Mouse (Mus musculus) kidney, postnatal 10 days (tissue): Measurements from ENCODE around the gene Pik3r4.

ENCODE experiments used
- DNase-seq: peaks from one replicate; pipeline ENCODE4 v3.0.0; 2021; ENCODE audit warnings: mixed read lengths

Gene Pik3r4

DNA sequence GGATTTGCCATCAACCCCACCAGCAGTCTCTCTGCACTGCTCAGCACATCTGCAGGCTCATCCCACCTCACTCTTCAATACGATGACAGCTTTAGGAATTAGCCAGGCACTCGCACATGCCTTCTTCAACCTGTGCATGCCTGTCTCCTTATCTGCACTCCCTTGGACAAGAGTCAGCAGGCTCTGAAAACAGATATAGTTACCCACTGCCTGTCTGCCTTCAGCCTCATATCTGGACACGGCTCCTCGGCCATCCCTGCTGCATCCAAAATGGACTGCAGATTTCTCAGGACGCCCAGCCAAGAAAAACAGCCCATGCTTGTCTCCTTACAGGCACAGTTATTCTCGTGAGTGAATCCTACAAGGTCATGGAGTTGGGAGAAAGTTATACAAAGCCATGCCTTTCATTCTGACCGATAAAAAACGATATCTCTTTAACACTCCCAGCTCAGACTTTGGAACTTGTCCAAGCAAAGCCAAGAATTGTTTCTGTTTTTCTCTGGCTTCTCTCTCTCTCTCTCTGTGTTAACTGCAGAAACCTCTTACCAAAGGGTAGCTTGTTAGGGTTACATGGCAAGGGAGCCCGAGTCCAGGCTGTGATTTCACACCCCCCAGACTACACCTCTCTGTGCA, 55.1 kb downstream of the Pik3r4 start:
- peak; percentile 61 for DNase-seq

DNA sequence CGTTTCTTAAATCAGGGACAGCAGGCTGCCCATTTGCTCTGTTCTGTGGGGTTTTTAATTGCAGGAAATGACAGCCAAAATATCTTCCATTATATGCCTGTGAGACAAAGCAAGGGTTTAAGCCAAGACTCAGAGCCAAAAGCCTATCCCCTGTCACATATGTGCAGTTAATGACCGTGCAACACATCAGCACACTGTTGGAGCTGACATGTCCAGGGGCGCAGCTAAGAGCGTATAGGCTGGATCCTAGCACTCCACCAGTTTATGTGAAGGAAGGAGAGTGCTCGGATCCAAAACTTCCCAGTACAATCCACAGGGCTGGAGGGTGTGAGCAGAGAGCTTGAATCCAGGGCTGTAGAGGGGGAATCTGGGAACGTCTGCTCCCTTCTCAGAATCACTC, 57.9 kb downstream of the Pik3r4 start:
- no peak for DNase-seq

DNA sequence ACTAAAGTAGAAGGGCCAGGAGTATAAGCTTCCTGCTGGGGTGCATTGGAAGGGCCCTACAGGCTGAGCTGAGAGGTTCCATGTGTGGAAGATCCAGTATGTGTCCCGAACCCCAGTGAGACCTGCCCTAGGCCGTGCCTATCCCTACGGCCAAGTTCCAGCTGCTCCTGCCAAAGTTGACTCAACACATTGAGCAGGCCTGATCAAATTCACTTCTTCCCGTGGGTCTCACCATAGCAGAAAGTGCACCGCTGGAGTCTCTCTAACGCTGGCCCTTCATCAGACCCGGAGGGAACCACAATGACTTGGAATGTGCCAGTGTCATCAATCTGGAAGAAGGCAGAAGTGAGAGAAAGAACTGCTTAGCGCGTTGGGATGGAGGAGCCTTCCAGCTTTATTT, 59.2 kb downstream of the Pik3r4 start:
- DNase-seq, result no peak

DNA sequence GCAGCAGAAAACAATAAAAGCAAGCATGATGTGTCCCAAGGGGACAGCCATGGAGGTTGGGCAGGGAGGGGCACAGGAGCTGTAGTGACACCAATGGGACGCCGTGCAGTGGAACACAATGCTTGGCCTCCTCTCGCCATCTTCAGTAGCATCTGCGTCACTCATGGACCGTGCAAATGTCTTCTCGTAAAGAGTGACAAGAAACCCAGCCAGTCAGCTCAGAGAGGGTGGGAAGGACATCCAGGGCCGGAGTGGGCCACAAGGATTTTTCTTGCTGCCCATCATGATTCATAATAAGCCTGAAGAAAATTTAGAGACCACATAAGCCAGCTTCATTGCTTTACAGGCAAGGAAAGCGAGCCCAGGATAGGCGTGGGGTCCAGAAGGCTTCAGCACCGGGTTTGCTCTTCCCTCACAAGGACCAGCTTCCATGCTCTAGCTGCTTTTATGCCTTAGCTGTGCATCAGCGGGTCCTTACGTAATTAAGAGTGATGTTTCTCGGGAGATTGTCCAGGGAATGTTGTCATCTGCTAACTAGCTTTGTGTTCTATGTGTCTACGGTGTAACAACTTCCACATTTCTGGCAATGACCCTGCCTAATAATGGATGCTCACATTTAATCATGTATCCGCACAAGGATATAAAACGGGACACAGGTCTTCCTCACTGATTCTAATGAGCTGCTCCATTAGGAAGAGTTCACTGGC, 61.6 kb downstream of the Pik3r4 start:
- DNase-seq, result no peak

DNA sequence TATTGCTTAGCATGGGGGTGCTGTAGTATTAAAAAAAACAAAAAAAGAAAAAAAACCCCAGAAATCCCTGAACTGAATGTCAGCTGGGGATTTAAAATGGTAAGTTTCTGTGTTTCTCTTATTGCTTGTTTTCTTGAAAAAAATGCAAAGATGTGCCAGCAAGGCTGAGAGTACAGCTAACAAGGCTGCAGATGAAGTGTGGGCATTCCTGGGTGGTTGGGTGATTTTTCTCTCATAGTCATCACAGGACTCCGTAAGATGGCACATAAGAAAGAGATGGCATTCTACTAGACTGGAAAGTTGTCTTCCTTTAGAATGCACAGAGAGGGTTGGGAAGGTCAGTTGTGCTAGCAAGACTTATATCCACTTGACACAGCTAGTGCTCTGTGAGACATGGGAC, 62.2 kb downstream of the Pik3r4 start:
- no peak for DNase-seq

DNA sequence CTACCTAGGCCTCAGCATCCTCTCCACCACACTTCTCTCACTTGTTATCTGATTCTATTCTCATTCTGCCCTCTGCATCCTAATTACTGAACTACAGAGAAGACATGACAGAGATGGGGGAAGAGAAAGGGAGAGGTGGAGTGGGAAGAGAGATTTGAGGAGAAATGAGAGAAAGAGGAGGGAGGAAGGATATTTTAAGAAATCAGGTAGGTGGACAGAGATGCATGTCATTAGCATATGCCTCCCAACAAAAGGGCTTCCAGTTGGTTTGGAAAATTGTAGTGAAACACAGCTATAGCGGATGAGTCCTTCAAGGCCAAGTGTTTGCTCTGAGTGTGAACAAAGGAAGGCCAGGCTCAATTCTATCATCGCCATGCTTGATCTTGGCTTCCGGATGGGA, 69.3 kb downstream of the Pik3r4 start:
- DNase-seq, result no peak

DNA sequence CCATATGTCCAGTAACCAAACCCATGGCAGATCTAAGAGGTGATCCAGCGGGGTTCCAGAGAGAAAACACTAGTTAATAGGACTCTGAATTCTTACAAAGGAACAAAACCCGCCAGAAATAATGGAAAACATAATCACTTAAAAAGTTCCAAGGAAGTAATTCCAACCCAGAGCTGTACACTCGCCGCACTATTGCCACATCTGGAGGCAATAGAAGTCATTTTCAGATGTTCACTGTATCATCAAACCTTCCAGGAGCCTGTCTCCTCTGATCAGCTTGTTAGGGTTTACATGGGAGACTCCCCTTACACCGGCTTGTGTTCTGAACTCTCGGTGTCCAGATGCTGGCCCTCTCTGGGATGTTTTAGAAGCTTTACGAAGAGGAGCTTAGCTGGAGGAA, 76.6 kb downstream of the Pik3r4 start:
- no peak for DNase-seq

DNA sequence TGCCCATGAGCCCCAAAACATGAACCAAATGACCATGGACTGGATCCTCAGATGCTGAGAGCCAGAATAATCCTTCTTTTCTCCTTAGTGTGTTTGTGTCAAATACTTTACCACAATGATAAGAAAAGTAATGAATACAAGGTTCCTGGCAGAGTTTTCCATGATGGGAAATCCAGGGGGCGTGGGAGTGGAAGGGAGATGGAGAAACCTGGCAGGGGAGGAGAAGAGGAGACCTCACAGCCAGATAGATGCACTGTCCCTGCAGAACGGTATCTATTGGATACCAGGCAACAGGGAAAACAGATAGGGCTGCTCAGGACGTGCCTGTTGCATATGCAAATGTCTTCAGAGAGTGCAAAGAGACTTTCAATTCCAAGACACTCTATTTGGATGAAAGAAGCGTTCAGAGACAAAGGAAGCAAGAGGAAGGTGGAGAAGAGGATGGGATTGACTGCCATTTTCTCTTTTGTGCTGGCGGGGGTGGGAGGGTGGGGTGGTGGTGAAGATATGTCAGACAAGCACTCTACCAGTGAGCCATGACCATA, 77.1 kb downstream of the Pik3r4 start:
- DNase-seq, result no peak

DNA sequence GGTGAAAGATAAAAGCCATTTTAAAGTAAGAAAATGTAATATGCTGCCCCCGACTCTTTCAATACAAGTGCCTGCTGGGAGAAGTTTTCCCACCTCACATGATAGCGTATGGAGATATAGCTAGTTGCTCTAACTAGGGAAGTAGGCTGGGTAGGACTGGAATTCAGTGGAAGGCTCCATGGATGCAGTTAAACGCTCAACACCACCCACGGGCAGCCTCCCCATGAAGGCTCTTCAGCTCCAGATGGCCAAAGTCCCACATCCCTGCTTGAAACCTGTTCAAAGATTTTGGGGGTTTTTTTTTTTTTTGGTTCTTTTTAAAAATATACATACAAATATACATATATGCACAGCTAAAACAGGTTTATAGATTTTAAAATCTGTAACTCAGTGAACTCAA, 77.7 kb downstream of the Pik3r4 start:
- no peak for DNase-seq

DNA sequence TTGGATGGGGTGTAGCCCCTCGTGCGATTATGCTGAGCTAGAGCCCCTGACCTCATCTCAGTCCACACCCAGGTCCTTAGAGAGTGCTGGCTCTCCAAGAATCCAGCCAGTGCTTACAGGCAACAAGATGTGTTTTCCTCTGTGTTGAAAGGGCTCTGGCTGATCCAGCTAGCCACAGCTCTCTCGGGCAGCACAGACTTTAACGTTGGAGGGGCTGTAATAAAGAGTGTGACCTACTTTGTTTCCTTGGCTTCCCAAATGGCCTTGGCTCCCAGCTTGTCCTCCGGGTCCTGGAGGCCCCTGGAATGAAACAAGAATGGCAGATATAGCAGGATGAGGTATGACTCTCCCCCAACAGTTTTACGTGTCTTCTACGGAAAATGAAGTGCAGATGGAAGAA, 89.2 kb downstream of the Pik3r4 start:
- no peak for DNase-seq

DNA sequence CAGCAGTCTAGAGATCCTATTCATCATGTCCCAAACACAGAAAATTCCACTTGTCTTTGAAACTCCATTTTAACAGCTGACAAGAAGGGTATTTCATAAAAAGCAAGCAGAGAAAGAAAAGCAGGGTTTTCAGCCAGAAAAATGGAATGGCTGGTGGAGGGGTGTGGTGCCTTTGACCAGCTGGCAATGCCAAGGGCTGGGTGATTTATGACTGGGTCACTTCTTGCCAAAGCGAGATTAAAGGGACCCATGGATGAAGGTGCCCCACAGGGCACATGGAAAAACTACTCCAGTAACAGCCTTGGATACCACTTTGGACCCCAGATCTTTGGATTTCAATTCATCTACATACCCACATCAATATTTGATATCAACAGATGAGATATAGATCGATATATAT, 91.9 kb downstream of the Pik3r4 start:
- DNase-seq, result no peak

DNA sequence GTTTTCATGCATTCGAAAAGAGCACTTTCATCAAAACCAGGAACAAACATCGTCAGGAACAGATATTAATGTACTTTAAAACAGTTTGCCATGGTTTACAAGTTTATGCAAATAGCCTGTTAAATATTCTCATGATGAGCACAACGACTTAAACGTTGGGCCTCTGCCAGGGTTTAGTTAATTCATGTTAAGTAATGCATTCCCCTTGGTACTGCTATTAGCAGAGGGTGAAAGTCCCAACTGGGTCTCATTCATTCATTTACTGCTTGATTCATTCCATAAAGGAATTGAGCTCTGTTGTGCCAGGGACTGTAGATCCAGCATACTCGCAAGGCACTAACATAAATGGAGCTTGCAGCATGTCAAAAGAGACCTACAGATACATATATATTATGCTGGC, 92.4 kb downstream of the Pik3r4 start:
- DNase-seq, result peak; percentile 20
